Mouse (Mus musculus) embryonic facial prominence, embryonic 11.5 days (tissue): ENCODE measurements around the gene 9130409I23Rik. TPM values are rescaled to one million over a fixed set of nuclear protein-coding genes. Genes with fewer than 3 reads are reported as not detected.
A peak's percentile ranks its signal among the peaks of the same experiment; 100 is the strongest.
"Not testable (repeated sequence)": the region's sequence is repeated elsewhere in the genome, so short reads cannot be mapped to it uniquely, and the experiment has no call there.

Experiments used
- ATAC-seq: fragments of 200-750 bp; cut with Nextera tagmentation; replicated peaks from 2 replicates; pipeline ENCODE4 v1.8.0; 2017; ENCODE audit warnings: low read depth; ENCODE audit not compliant: insufficient number of reproducible peaks, low FRiP score, low TSS enrichment
- DNase-seq: peaks from one replicate; pipeline ENCODE4 v3.0.0-alpha.2; 2015; ENCODE audit warnings: low spot score
- H3K27ac ChIP-seq: fragments of 300-500 bp; sonication (generic); replicated peaks from 2 replicates; pipeline ENCODE4 v1.5.1; 2014; ENCODE audit warnings: mild to moderate bottlenecking, low read depth, low read length, control low read depth
- H3K27me3 ChIP-seq: fragments of 300-500 bp; sonication (generic); 2 replicates; pipeline ENCODE4 v1.6.1; 2014; ENCODE audit warnings: mild to moderate bottlenecking, low read length, moderate library complexity, mixed read lengths; ENCODE audit not compliant: control insufficient read depth, insufficient read depth
- H3K36me3 ChIP-seq: fragments of 300-500 bp; sonication (generic); replicated peaks from 2 replicates; pipeline ENCODE4 v1.6.1; 2014; ENCODE audit warnings: low read depth, mild to moderate bottlenecking, low read length, moderate library complexity, mixed read lengths; ENCODE audit not compliant: control insufficient read depth, insufficient read depth
- H3K4me1 ChIP-seq: fragments of 300-500 bp; sonication (generic); 2 replicates; pipeline ENCODE4 v1.6.1; 2014; ENCODE audit warnings: low read length, mixed read lengths; ENCODE audit not compliant: control insufficient read depth, insufficient read depth
- H3K4me2 ChIP-seq: fragments of 300-500 bp; sonication (generic); 2 replicates; pipeline ENCODE4 v1.6.1; 2014; ENCODE audit warnings: low read depth, mild to moderate bottlenecking, control low read depth, low read length, moderate library complexity
- H3K4me3 ChIP-seq: fragments of 300-500 bp; sonication (generic); 2 replicates; pipeline ENCODE4 v1.5.1; 2014; ENCODE audit warnings: low read depth, low read length, control low read depth
- H3K9ac ChIP-seq: fragments of 300-500 bp; sonication (generic); replicated peaks from 2 replicates; pipeline ENCODE4 v1.6.1; 2014; ENCODE audit warnings: mild to moderate bottlenecking, control low read depth, low read length
- H3K9me3 ChIP-seq: fragments of 300-500 bp; sonication (generic); replicated peaks from 2 replicates; pipeline ENCODE4 v1.6.1; 2016; ENCODE audit warnings: mild to moderate bottlenecking, low read length, inconsistent platforms, mixed read lengths; ENCODE audit not compliant: control insufficient read depth
- WGBS: fragments of 180-500 bp; shearing (Covaris S2); extraction: QIAGEN DNeasy Blood & Tissue Kit; methylation state at CpG from one replicate; pipeline ENCODE4 v1.1.7; 2014; 5-methylcytosine and 5-hydroxymethylcytosine counted together
- polyA plus RNA-seq: library from polyadenylated mRNA; unstranded; fragments of >200 nt; fragmentation: Nextera tagmentation; extraction: Ambion mirVana; gene quantifications from 2 replicates; pipeline ENCODE4 v1.2.1, GENCODE M21; 2014

Gene 9130409I23Rik
- polyA plus RNA-seq, 1 experiment from 2014 or later, result not detected

GRCm38 (mm10) chr1:181016532-181017131, 34.4 kb upstream of the 9130409I23Rik start:
- WGBS, result 10% methylated on average over 21 of the region's 21 CpGs
- DNase-seq (peak; percentile 46), ATAC-seq (0 out of 2 replicates have a peak, but pooled peaks have one; percentile 20)
- Histone ChIP-seq H3K4me2 (peak overlapping the region; percentile 97), H3K4me1 (no peaks in the 10 kb centered on the region; the same call in 1 of the 2 replicates), H3K27me3 (peaks cover 2% of the 10 kb centered on the region; the same call in 1 of the 2 replicates), H3K9ac (peak overlapping the region; percentile 25; the same call in 1 of the 2 replicates), H3K27ac (no peak overlapping the region), H3K36me3 (no peaks in the 10 kb centered on the region), H3K9me3 (no peaks in the 10 kb centered on the region), H3K4me3 (peak overlapping the region; percentile 45)

GRCm38 (mm10) chr1:181017212-181017711, 33.8 kb upstream of the 9130409I23Rik start:
- under 1% methylated on average over 22 of the region's 22 CpGs for WGBS
- ATAC-seq (peak; percentile 84), DNase-seq (peak; percentile 77)
- Histone ChIP-seq H3K27me3 (peaks cover 2% of the 10 kb centered on the region; the same call in 1 of the 2 replicates), H3K36me3 (no peaks in the 10 kb centered on the region), H3K4me1 (no peaks in the 10 kb centered on the region; the same call in 1 of the 2 replicates), H3K4me3 (peak overlapping the region; percentile 45), H3K4me2 (peak overlapping the region; percentile 97), H3K9ac (peak overlapping the region; percentile 25), H3K9me3 (no peaks in the 10 kb centered on the region), H3K27ac (no peak overlapping the region)

GRCm38 (mm10) chr1:181017890-181018420, 33.1 kb upstream of the 9130409I23Rik start:
- Histone ChIP-seq H3K27ac (no peak overlapping the region), H3K36me3 (no peaks in the 10 kb centered on the region), H3K4me2 (no peak overlapping the region), H3K4me1 (no peaks in the 10 kb centered on the region; the same call in 1 of the 2 replicates), H3K9ac (no peak overlapping the region), H3K4me3 (no peak overlapping the region), H3K9me3 (no peaks in the 10 kb centered on the region), H3K27me3 (peaks cover 2% of the 10 kb centered on the region; the same call in 1 of the 2 replicates)
- ATAC-seq (no peak), DNase-seq (no peak)
- WGBS, result 66% methylated on average over 13 of the region's 13 CpGs

GRCm38 (mm10) chr1:181020756-181021487, 30.1 kb upstream of the 9130409I23Rik start, which contains the start of gene Ephx1:
TSS of gene Ephx1 (minus strand) at chr1:181020904.
- no peak within 1 kb of the TSS for H3K9ac ChIP-seq
- H3K36me3 ChIP-seq, result no peaks in the 10 kb centered on the region
- no peak within 1 kb of the TSS for H3K4me2 ChIP-seq
- H3K4me3 ChIP-seq, result no peak within 1 kb of the TSS
- H3K4me1 ChIP-seq, result no peaks in the 10 kb centered on the region; the same call in 1 of the 2 replicates
- no peak within 1 kb of the TSS for H3K27ac ChIP-seq
- ATAC-seq (no peak), DNase-seq (no peak)
- WGBS, result 55% methylated on average over 5 of the region's 5 CpGs
- peaks cover 2% of the 10 kb centered on the region; the same call in 1 of the 2 replicates for H3K27me3 ChIP-seq
- no peaks in the 10 kb centered on the region for H3K9me3 ChIP-seq

DNA sequence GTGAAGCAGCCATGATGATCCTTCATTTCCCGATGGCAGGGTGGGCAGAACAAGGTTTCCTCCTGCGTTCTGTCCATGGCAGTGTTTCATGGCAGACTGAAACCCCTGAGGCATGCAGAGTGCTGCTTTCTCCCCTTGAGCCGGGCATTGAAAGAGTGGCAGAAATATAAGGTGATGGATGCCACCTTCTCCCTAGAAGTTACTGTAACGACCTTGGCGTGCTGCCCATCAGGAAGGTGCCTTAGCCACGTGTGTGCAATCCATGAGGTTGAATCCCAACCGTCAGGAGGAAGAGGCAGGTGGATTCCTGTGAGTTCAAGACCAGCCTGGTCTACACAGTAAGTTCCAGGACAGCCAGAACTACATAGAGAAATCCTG, 29.6 kb upstream of the 9130409I23Rik start:
- no peak overlapping the region for H3K4me3 ChIP-seq
- no peaks in the 10 kb centered on the region for H3K36me3 ChIP-seq
- no peak overlapping the region for H3K4me2 ChIP-seq
- DNase-seq, result no peak
- peaks cover 2% of the 10 kb centered on the region; the same call in 1 of the 2 replicates for H3K27me3 ChIP-seq
- no peak overlapping the region for H3K9ac ChIP-seq
- ATAC-seq, result no peak
- 68% methylated on average over 7 of the region's 7 CpGs for WGBS
- H3K4me1 ChIP-seq, result no peaks in the 10 kb centered on the region; the same call in 1 of the 2 replicates
- H3K9me3 ChIP-seq, result no peaks in the 10 kb centered on the region
- no peak overlapping the region for H3K27ac ChIP-seq

- H3K4me1 ChIP-seq, result no peaks in the 10 kb centered on the region; the same call in 1 of the 2 replicates
- H3K27ac ChIP-seq, result no peak overlapping the region
- H3K4me2 ChIP-seq, result no peak overlapping the region
- H3K9me3 ChIP-seq, result no peaks in the 10 kb centered on the region
- H3K4me3 ChIP-seq, result no peak overlapping the region
- H3K9ac ChIP-seq, result no peak overlapping the region
- no peaks in the 10 kb centered on the region for H3K36me3 ChIP-seq
- peak; percentile 75 for DNase-seq
- WGBS, result 14% methylated on average over 1 of the region's 1 CpGs
- peaks cover 2% of the 10 kb centered on the region; the same call in 1 of the 2 replicates for H3K27me3 ChIP-seq
- 0 out of 2 replicates have a peak, but pooled peaks have one; percentile 29 for ATAC-seq
These were observed 28.8 kb upstream of the 9130409I23Rik start for GRCm38 (mm10) chr1:181022265-181022664.

DNA sequence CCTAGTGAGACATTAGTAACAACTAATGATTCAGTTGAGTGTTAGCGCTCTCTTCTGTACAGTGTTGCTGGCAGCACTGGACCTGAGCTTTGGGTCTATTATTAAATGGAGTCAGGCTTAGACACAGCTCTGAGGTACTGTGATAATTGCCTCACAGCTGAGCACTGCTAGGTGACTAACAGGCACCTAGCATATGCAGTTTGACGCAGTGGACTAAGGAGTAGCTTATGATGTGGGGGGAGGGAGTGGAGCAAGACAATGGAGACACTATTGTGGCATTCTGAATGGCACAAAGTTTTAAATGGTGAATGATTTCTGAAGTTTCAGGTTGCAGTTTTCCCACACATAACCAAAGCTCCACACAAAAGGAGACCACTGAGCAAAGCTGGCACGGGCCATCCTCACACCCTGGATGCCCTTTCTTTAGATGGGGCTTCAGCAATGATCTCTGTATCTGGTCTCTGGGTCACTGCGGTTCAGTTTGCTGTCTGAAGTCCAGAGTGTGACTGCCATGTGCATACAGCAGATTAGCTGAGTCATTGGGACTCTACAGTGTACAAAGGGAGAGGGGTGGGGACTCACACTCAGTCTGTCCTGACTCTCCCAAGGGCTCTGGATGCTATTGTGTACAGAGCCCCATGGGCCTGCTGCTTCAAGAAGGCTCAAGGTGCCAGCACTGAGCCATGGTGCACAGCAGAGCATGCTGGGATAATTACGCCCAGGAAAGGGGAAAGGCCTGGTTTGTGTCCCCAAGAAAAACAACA, 15.8 kb upstream of the 9130409I23Rik start:
- DNase-seq, H3K27me3 ChIP-seq, H3K9me3 ChIP-seq, H3K36me3 ChIP-seq, H3K9ac ChIP-seq, ATAC-seq, H3K4me3 ChIP-seq, H3K4me2 ChIP-seq, H3K27ac ChIP-seq, H3K4me1 ChIP-seq: not testable (repeated sequence)
- 83% methylated on average over 5 of the region's 5 CpGs for WGBS
